Mouse (Mus musculus) MEL (cell line): Measurements from ENCODE around the gene Wbp2. TPM values are rescaled to one million over a fixed set of nuclear protein-coding genes. Genes with fewer than 3 reads are reported as not detected.
A peak's percentile ranks its signal among the peaks of the same experiment; 100 is the strongest.

Source experiments
- DNase-seq: peaks from one replicate; pipeline ENCODE4 v3.0.0; 2011; ENCODE audit warnings: low read depth, low spot score
- H3K27ac ChIP-seq: 2 replicates; pipeline ENCODE4 v1.5.1; 2012; ENCODE audit warnings: low read depth, mild to moderate bottlenecking, control low read depth, low read length, moderate library complexity; ENCODE audit not compliant: control insufficient read depth
- H3K27me3 ChIP-seq, 2 experiments: fragments of 150-350 bp in 1 of 2; sonication (generic) in 1 of 2; 2 replicates each; pipeline ENCODE4 v1.6.1; 2012; ENCODE audit warnings: low read length in 2 of 2, mild to moderate bottlenecking in 2 of 2, improper control_type of control experiment in 1 of 2, moderate library complexity in 1 of 2; ENCODE audit not compliant: insufficient read depth in 2 of 2, control insufficient read depth in 1 of 2
- H3K36me3 ChIP-seq, 2 experiments: 2 replicates each; pipeline ENCODE4 v1.6.1; 2012 to 2014; ENCODE audit warnings: low read length in 2 of 2, improper control_type of control experiment in 1 of 2, inconsistent platforms in 1 of 2, mild to moderate bottlenecking in 1 of 2; ENCODE audit not compliant: insufficient read depth in 2 of 2, control insufficient read depth in 1 of 2
- H3K4me1 ChIP-seq, 2 experiments: fragments of 150-350 bp in 1 of 2; sonication (generic) in 1 of 2; 2 replicates each; pipeline ENCODE4 v1.6.1; 2012; ENCODE audit warnings: low read length in 2 of 2, improper control_type of control experiment in 1 of 2, mild to moderate bottlenecking in 1 of 2; ENCODE audit not compliant: insufficient read depth in 2 of 2, control insufficient read depth in 1 of 2
- H3K4me3 ChIP-seq, 2 experiments: fragments of 150-350 bp in 1 of 2; sonication (generic) in 1 of 2; 2 replicates each; pipeline ENCODE4 v1.5.1; 2012; ENCODE audit warnings: low read depth in 2 of 2, low read length in 2 of 2, mild to moderate bottlenecking in 2 of 2, moderate library complexity in 2 of 2, control low read depth in 1 of 2, improper control_type of control experiment in 1 of 2; ENCODE audit not compliant: control insufficient read depth in 1 of 2, insufficient read depth in 1 of 2
- H3K79me2 ChIP-seq: 2 replicates; pipeline ENCODE4 v1.6.1; 2012; ENCODE audit warnings: mild to moderate bottlenecking, low read length, moderate library complexity; ENCODE audit not compliant: control insufficient read depth, poor library complexity, insufficient read depth
- H3K9ac ChIP-seq: 2 replicates; pipeline ENCODE4 v1.6.1; 2012; ENCODE audit warnings: low read depth, mild to moderate bottlenecking, control low read depth, low read length, moderate library complexity; ENCODE audit not compliant: control insufficient read depth, poor library complexity, severe bottlenecking
- H3K9me3 ChIP-seq: fragments of 150-350 bp; sonication (generic); replicated peaks from 2 replicates; pipeline ENCODE4 v1.6.1; 2012; ENCODE audit warnings: mild to moderate bottlenecking, low read length, improper control_type of control experiment, moderate library complexity; ENCODE audit not compliant: insufficient read depth
- CHD2 ChIP-seq: IDR thresholded peaks from 2 replicates; pipeline ENCODE4 v1.6.1; 2011; ENCODE audit warnings: low read length, improper control_type of control experiment
- GATA1 ChIP-seq: IDR thresholded peaks from 2 replicates; pipeline ENCODE4 v1.6.1; 2011; ENCODE audit warnings: low read depth, low read length, improper control_type of control experiment
- HCFC1 ChIP-seq: IDR thresholded peaks from 2 replicates; pipeline ENCODE4 v1.6.1; 2012; ENCODE audit warnings: low read depth, mild to moderate bottlenecking, inconsistent platforms, low read length, improper control_type of control experiment, moderate library complexity
- KAT2A ChIP-seq: conservative IDR thresholded peaks from 2 replicates; pipeline ENCODE4 v1.6.1; 2012; ENCODE audit warnings: low read depth, low read length, improper control_type of control experiment, inconsistent platforms
- MAX ChIP-seq: IDR thresholded peaks from 2 replicates; pipeline ENCODE4 v1.6.1; 2011; ENCODE audit warnings: low read length, improper control_type of control experiment
- MEF2A ChIP-seq: IDR thresholded peaks from 2 replicates; pipeline ENCODE4 v1.6.1; 2014; ENCODE audit warnings: low read depth, mild to moderate bottlenecking, inconsistent platforms, low read length, improper control_type of control experiment; ENCODE audit not compliant: poor library complexity, insufficient replicate concordance, severe bottlenecking; ENCODE audit errors: extremely low read depth
- MYC ChIP-seq: IDR thresholded peaks from 2 replicates; pipeline ENCODE4 v1.6.1; 2011; ENCODE audit warnings: low read depth, mild to moderate bottlenecking, low read length, improper control_type of control experiment, moderate library complexity
- NRF1 ChIP-seq: IDR thresholded peaks from 2 replicates; pipeline ENCODE4 v1.6.1; 2014; ENCODE audit warnings: low read depth, mild to moderate bottlenecking, inconsistent platforms, low read length, improper control_type of control experiment, moderate library complexity; ENCODE audit not compliant: poor library complexity, insufficient read depth, severe bottlenecking
- POLR2A ChIP-seq, 2 experiments: IDR thresholded peaks; 2 replicates each; pipeline ENCODE4 v1.6.1; 2011 to 2012; ENCODE audit warnings: low read length in 2 of 2, mild to moderate bottlenecking in 2 of 2, control low read depth in 1 of 2, improper control_type of control experiment in 1 of 2, low read depth in 1 of 2, moderate library complexity in 1 of 2; ENCODE audit not compliant: control insufficient read depth in 1 of 2, insufficient read depth in 1 of 2, poor library complexity in 1 of 2
- POLR2AphosphoS5 ChIP-seq: IDR thresholded peaks from 2 replicates; pipeline ENCODE4 v1.6.1; 2012; ENCODE audit warnings: low read depth, borderline replicate concordance, mild to moderate bottlenecking, inconsistent platforms, low read length, moderate library complexity, mixed read lengths
- RAD21 ChIP-seq: IDR thresholded peaks from 2 replicates; pipeline ENCODE4 v1.6.1; 2011; ENCODE audit warnings: mild to moderate bottlenecking, low read depth, low read length, improper control_type of control experiment
- SMC3 ChIP-seq: IDR thresholded peaks from 2 replicates; pipeline ENCODE4 v1.6.1; 2011; ENCODE audit warnings: low read depth, low read length, improper control_type of control experiment
- TAL1 ChIP-seq: IDR thresholded peaks from 2 replicates; pipeline ENCODE4 v1.6.1; 2012; ENCODE audit warnings: mild to moderate bottlenecking, inconsistent platforms, low read length, moderate library complexity, mixed read lengths
- TBP ChIP-seq: IDR thresholded peaks from 2 replicates; pipeline ENCODE4 v1.8.0; 2011; ENCODE audit warnings: low read depth, low read length, improper control_type of control experiment
- TCF12 ChIP-seq: IDR thresholded peaks from 2 replicates; pipeline ENCODE4 v1.6.1; 2014; ENCODE audit warnings: low read depth, mild to moderate bottlenecking, inconsistent platforms, low read length, improper control_type of control experiment, moderate library complexity
- UBTF ChIP-seq: IDR thresholded peaks from 2 replicates; pipeline ENCODE4 v1.6.1; 2012; ENCODE audit warnings: low read depth, mild to moderate bottlenecking, inconsistent platforms, low read length, improper control_type of control experiment, moderate library complexity, borderline replicate concordance; ENCODE audit not compliant: insufficient read depth
- USF2 ChIP-seq, 2 experiments: IDR thresholded peaks; 2 replicates each; pipeline ENCODE4 v1.6.1; 2011 to 2012; ENCODE audit warnings: improper control_type of control experiment in 2 of 2, low read length in 2 of 2, borderline replicate concordance in 1 of 2, inconsistent platforms in 1 of 2, low read depth in 1 of 2, mild to moderate bottlenecking in 1 of 2; ENCODE audit not compliant: insufficient read depth in 1 of 2
- ZC3H11A ChIP-seq: IDR thresholded peaks from 2 replicates; pipeline ENCODE4 v1.6.1; 2012; ENCODE audit warnings: low read depth, mild to moderate bottlenecking, inconsistent platforms, low read length, improper control_type of control experiment
- ZMIZ1 ChIP-seq: IDR thresholded peaks from 2 replicates; pipeline ENCODE4 v1.6.1; 2012; ENCODE audit warnings: low read depth, mild to moderate bottlenecking, inconsistent platforms, low read length, improper control_type of control experiment, moderate library complexity
- polyA plus RNA-seq, 2 experiments: library from polyadenylated mRNA; stranded (reverse) in 1 of 2; unstranded in 1 of 2; fragments of >175 nt in 1 of 2; fragments of >200 nt in 1 of 2; gene quantifications; 2 replicates each; pipeline versions ENCODE4 v1.2.1 to v1.2.4; 2012; ENCODE audit warnings: low replicate concordance in 2 of 2, low read depth in 1 of 2; ENCODE audit not compliant: insufficient read length in 2 of 2, insufficient read depth in 1 of 2, missing spikeins in 1 of 2
- total RNA-seq: library from RNA; depleted of rRNA; stranded (reverse); fragments of 300-350 nt; gene quantifications from 2 replicates; pipeline ENCODE4 v1.2.3, GENCODE M21; 2012

The Wbp2 gene
- total and polyA plus RNA-seq, 3 experiments: 16.5 to 75.8 TPM; not detected in 1

- Histone ChIP-seq H3K27ac (peak overlapping the region; percentile 40; the same call in 1 of the 2 replicates), H3K9me3 (no peaks in the 10 kb centered on the region), H3K9ac (peak overlapping the region; percentile 88), H3K79me2 (peaks cover 16% of the 10 kb centered on the region), H3K36me3 (peaks cover 1 to 4% of the 10 kb centered on the region in 2 experiments; a peak in 1 of 4 replicates), H3K27me3 (no peaks in the 10 kb centered on the region), H3K4me1 (peaks cover 0 to 10% of the 10 kb centered on the region in 2 experiments; a peak in 2 of 4 replicates), H3K4me3 (peak overlapping the region; percentile 44 to 76; a peak in 2 of 4 replicates)
- DNase-seq: no peak
- no peak for TF ChIP-seq TCF12
- no peak for TF ChIP-seq UBTF
- no peak for TF ChIP-seq NRF1
- TF ChIP-seq CHD2: no peak
- TF ChIP-seq RAD21: no peak
- no peak for TF ChIP-seq MYC
- TF ChIP-seq ZC3H11A: no peak
- no peak for TF ChIP-seq HCFC1
- no peak for TF ChIP-seq MAX
- TF ChIP-seq ZMIZ1: no peak
- no peak for TF ChIP-seq USF2 (IDR thresholded peaks at IDR 0.05; ENCODE audit: borderline replicate concordance in 1 of 2, insufficient read depth in 1 of 2, low read depth in 1 of 2, low read length in 2 of 2)
- TF ChIP-seq POLR2A (IDR thresholded peaks at IDR 0.05; ENCODE audit: control insufficient read depth in 1 of 2, insufficient read depth in 1 of 2, low read depth in 1 of 2, low read length in 2 of 2, poor library complexity in 1 of 2): no peak
- no peak for TF ChIP-seq TAL1
- TF ChIP-seq GATA1: no peak
- TF ChIP-seq KAT2A: no peak
- no peak for TF ChIP-seq SMC3
- TF ChIP-seq MEF2A: no peak
- no peak for TF ChIP-seq TBP
- TF ChIP-seq POLR2AphosphoS5: no peak
Measured at GRCm38 (mm10) chr11:116131349-116132170, 44.8 kb upstream of the Wbp2 start.
